Mouse (Mus musculus) G1E (cell line): Measurements from ENCODE around the gene Cdkn2b.

Experiments used
- CTCF ChIP-seq: IDR thresholded peaks from 2 replicates; pipeline ENCODE4 v1.5.1; 2012; ENCODE audit warnings: low read depth, low read length, inconsistent platforms, mixed read lengths
- GATA2 ChIP-seq: IDR thresholded peaks from 2 replicates; pipeline ENCODE4 v1.6.1; 2012; ENCODE audit warnings: low read depth, low read length, inconsistent platforms, borderline replicate concordance

DNA sequence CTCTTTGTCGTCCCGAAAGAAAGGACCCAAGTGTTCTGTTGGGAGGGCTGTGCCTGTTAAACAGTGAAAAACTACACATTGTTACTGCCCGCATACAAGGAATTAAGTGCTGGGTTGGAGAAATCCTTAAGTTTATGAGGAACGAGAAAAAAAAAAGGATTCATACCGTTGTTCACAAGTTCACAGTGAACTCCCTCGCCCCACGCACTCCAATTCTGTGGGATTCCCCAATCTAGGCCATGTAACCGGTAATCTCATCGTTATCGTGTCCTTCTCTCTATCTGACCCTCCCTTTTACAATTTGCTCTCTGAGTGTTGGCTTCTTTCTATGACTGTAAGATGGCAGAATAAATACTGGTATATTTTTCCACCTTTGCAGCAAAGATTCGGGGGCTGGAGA lies 843 bp downstream of the Cdkn2b start:
- no peak for TF ChIP-seq CTCF
- no peak for TF ChIP-seq GATA2
